Mouse (Mus musculus): ENCODE results near the gene Aknad1. TPM values are rescaled to one million over a fixed set of nuclear protein-coding genes. Genes with fewer than 3 reads are reported as not detected.

Gene Aknad1
- not detected for total RNA-seq (2022)

GRCm38 (mm10) chr3:108739045-108739708, at the start of gene Aknad1:
Aknad1 (plus strand) TSS chr3:108739658.
- no peak for DNase-seq (ENCODE audit: low spot score in 2 of 2)

- DNase-seq (ENCODE audit: low spot score in 2 of 2), result no peak
Measured at GRCm38 (mm10) chr3:108689979-108690378, 49.5 kb upstream of the Aknad1 start.

- peak in 1 of 2 experiments; percentile 57 for DNase-seq (ENCODE audit: low spot score in 2 of 2)
Measured at GRCm38 (mm10) chr3:108694321-108694720, 45.1 kb upstream of the Aknad1 start.

- DNase-seq (ENCODE audit: low spot score in 2 of 2), result no peak
Measured at GRCm38 (mm10) chr3:108698662-108699061, 40.8 kb upstream of the Aknad1 start.

- no peak for DNase-seq (ENCODE audit: low spot score in 2 of 2)
Measured at GRCm38 (mm10) chr3:108699786-108700185, 39.7 kb upstream of the Aknad1 start.

- DNase-seq (ENCODE audit: low spot score in 2 of 2), result no peak
Measured at GRCm38 (mm10) chr3:108701256-108701655, 38.2 kb upstream of the Aknad1 start.

- no peak for DNase-seq (ENCODE audit: low spot score in 2 of 2)
Measured at GRCm38 (mm10) chr3:108702789-108703188, 36.7 kb upstream of the Aknad1 start.

GRCm38 (mm10) chr3:108711296-108711695, 28.2 kb upstream of the Aknad1 start:
- DNase-seq (ENCODE audit: low spot score in 2 of 2), result no peak

- DNase-seq (ENCODE audit: low spot score in 2 of 2), result no peak
Measured at GRCm38 (mm10) chr3:108713065-108713675, 26.3 kb upstream of the Aknad1 start.

GRCm38 (mm10) chr3:108714837-108715236, 24.6 kb upstream of the Aknad1 start:
- no peak for DNase-seq (ENCODE audit: low spot score in 2 of 2)

GRCm38 (mm10) chr3:108717896-108718502, 21.5 kb upstream of the Aknad1 start:
- no peak for DNase-seq (ENCODE audit: low spot score in 2 of 2)

GRCm38 (mm10) chr3:108719357-108719756, 20.1 kb upstream of the Aknad1 start:
- no peak for DNase-seq (ENCODE audit: low spot score in 2 of 2)

GRCm38 (mm10) chr3:108719761-108720160, 19.7 kb upstream of the Aknad1 start:
- DNase-seq (ENCODE audit: low spot score in 2 of 2), result no peak

- peak; percentile 26 to 28 for DNase-seq (ENCODE audit: low spot score in 2 of 2)
Measured at GRCm38 (mm10) chr3:108721076-108721991, 18.1 kb upstream of the Aknad1 start.

- peak; percentile 88 to 92 for DNase-seq (ENCODE audit: low spot score in 2 of 2)
Measured at GRCm38 (mm10) chr3:108722036-108722872, 17.2 kb upstream of the Aknad1 start, which contains the start of gene Gpsm2. Gpsm2 (minus strand) TSS chr3:108722309.

GRCm38 (mm10) chr3:108726413-108726812, 13.0 kb upstream of the Aknad1 start:
- DNase-seq (ENCODE audit: low spot score in 2 of 2), result no peak

- DNase-seq (ENCODE audit: low spot score in 2 of 2), result no peak
Measured at GRCm38 (mm10) chr3:108727344-108727743, 12.1 kb upstream of the Aknad1 start.

GRCm38 (mm10) chr3:108727776-108728175, 11.7 kb upstream of the Aknad1 start:
- DNase-seq (ENCODE audit: low spot score in 2 of 2), result no peak

GRCm38 (mm10) chr3:108730316-108730715, 9.1 kb upstream of the Aknad1 start:
- DNase-seq (ENCODE audit: low spot score in 2 of 2), result no peak

GRCm38 (mm10) chr3:108737761-108738160, 1.7 kb upstream of the Aknad1 start:
- DNase-seq (ENCODE audit: low spot score in 2 of 2), result no peak

- no peak for DNase-seq (ENCODE audit: low spot score in 2 of 2)
Measured at GRCm38 (mm10) chr3:108744060-108744459, 4.6 kb downstream of the Aknad1 start.
